Mouse (Mus musculus): ENCODE measurements around the gene Med25.

Med25 gene

GRCm38 (mm10) chr7:44849416-44850111 lies 42.9 kb downstream of the Med25 start:
- in situ Hi-C loops (cut with MboI, MseI), result loop anchor here (10.0 kb wide), 1 partner anchor 275 kb away; the partner anchor contains the start of genes Rpl13a and Rps11

DNA sequence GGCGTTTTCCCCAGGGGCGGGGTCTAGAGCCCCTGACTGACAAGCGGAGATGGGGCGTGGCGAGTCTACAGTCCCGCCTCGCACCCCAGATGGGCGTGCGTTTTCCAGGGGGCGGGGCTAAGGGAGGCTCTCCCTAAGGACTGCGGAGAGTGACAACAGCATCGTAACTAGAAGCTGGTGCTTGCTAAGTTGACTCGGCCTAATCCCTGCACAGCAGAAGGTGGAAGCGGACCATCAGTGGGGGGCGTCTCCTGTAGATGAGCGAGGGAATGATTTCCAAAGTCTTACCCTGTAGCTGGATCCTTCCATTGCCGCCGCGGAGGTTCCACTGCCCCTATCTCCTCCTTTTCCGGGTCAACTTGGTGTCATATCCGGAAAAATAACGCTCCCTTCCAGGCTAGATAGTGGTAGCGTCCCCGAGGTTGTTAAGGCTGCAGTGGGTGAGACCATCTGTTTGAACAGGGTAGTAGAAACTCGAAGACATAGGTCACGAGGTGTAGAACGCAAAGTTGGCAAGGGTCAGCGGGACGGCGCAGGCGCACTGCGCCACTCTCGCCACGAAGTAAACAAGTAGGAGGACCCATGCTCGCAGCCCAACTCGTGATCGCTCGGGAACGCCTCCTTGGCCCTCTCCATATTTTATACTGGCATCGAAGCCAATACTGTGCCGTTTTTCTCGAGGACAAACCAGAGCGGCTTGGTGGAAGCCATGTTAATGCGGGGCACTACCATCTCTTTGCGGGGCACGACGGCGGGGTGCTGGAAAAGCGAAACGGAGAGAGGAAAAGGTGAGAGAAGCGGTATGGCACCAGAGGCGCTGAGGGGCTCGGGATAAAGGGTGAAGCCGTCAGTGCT lies 43.7 kb downstream of the Med25 start, which contains the start of the genes Akt1s1 and Tbc1d17:
Gene Akt1s1, plus strand, starts transcription at position 431 of the 855 bp plus-strand sequence.
Gene Tbc1d17, minus strand, starts transcription at position 519 of the 855 bp plus-strand sequence.
- in situ Hi-C loops (cut with MboI, MseI), result no loop called here

DNA sequence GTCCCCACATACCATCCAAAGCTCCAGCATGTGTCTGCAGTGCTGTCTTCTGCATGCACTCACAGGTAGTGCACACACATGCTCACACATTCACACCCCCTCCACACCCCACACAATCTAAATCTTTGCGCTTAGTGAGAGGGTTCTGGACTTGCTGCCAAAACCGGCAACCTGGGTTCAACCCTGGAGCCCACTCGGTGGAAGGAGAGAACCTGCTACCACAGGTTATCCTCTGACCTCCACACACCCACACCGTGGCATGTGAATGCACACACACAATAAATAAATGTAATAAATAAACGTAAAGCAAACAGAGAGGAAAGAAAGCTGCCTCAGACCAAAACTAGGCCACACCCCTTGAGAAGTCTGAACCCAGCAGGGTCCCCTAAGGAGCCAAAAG lies 44.7 kb downstream of the Med25 start:
- in situ Hi-C loops (cut with MboI, MseI), result no loop called here

DNA sequence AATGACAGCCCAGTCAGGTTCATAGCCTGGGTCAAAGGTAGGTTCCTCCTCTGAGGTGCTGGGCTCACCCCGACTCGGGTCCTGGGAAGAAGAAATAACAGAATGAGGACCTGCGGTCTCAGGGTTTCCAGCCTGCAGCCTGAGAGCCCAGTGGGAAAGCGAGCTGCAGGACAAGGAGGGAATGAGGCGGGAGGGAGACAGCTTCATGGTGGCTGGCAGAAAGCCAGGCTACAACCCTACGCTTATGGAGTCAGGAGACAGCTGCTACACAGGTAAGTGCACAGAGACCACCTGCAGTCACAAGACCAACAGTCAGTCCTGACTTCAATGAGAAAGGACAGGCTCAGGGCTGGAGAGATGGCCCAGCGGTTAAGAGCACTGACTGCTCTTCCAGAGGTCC lies 45.7 kb downstream of the Med25 start:
- in situ Hi-C loops (cut with MboI, MseI), result no loop called here

DNA sequence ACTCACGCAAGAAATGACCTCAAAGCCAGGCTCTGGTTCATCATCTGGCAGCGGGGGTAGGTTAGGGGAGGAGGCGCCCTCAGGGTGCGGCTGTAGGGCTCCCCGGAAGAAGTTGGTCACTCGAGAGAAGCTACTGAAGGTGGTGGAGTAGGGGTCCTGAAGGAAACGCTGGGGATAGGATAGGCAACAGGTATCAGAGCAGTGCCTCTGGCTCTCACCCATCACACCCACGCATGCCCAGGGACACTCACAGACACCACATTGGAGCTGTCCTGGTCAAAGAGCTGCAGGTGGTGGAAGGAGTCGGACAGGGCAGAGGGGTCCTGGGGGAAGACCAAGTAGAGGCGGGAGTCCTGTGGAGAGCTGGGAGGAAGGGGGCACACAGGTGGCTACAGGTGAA lies 47.5 kb downstream of the Med25 start:
- in situ Hi-C loops (cut with MboI, MseI), result no loop called here

DNA sequence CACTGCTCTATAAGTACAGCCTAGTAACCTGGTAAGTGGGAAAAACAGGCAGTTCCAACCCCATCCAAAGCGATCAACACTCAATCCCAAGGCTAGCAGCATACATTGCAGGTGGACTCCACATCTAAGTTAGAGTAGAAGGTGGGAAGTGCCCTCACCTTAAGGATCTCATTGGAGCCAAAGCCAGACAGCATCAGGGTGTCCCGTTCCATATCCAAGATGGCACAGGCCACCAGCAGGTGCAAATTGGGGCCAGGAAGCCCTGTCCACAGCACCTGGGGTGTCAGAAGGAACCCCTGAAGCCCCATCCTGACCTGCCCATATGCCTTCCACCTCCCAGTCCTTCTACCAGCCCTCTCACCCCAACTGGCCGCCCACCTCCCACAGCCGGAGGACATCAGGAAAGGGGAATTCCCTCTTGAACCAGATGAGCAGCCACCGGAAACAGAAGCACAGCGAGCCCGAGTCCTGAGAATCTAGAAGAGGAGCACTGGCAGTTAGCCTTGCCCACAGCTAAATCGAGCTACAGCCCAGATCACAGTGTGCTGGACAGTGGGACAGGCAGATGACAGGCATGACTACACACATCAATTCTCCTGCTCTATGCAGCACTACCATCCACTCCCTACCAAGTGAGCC lies 50.6 kb downstream of the Med25 start:
- in situ Hi-C loops (cut with MboI, MseI), result no loop called here

DNA sequence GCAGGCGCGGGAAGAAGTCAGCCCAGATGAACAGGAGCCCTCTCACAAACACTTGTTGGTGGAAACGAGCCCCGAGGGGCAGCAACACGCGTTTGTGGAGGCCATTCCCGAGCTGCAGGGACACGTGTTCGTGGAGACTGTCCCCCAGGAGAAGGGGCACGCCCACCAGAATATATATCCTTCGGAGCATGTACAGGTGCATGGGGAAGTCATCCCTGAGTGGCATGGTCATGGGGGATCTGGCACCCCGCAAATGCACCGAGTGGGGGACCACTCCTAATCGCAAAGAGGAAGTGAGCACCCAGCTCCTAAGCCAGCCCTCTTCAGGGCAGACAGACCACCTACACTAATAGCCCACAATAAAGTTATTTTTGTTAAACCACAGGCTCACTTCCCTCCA lies 52.1 kb downstream of the Med25 start:
- in situ Hi-C loops (cut with MboI, MseI), result no loop called here

- in situ Hi-C loops (cut with MboI, MseI), result no loop called here
Observed at GRCm38 (mm10) chr7:44839491-44840191, 52.9 kb downstream of the Med25 start.

DNA sequence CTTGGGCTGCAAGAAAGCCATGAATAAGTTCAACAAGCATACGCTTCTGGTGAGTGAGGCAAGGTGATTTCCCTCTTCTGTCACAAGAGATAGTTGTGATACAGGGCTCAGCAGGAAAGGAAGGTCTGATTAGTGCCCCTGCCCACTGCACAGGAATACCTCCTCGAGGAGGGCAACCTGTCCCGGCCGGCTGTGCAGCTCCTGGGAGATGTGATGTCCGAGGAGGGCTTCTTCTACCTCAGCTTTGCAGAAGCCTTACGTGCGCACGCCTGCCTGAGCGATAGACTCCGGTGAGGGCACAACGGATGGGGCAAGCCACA lies 53.4 kb downstream of the Med25 start:
- in situ Hi-C loops (cut with MboI, MseI), result no loop called here

DNA sequence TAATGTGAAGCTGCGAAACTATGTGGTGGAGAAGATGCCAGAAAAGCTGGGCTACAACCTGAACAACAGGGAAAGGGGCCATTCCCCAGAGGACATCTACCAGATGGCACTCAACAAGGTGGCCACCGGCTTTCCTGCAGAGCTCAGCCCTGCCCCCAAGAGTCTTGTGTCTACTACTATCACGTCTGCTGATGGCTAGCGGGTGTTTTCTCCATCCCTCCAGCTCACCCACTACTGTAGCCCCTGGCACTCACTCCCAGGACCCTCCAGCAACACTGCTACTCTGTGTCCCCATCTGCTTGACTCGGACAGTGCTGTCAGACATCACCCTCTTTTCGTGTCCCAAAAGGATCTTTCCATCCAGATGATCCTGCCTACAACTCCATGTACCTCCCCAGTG lies 54.4 kb downstream of the Med25 start:
- in situ Hi-C loops (cut with MboI, MseI), result no loop called here

DNA sequence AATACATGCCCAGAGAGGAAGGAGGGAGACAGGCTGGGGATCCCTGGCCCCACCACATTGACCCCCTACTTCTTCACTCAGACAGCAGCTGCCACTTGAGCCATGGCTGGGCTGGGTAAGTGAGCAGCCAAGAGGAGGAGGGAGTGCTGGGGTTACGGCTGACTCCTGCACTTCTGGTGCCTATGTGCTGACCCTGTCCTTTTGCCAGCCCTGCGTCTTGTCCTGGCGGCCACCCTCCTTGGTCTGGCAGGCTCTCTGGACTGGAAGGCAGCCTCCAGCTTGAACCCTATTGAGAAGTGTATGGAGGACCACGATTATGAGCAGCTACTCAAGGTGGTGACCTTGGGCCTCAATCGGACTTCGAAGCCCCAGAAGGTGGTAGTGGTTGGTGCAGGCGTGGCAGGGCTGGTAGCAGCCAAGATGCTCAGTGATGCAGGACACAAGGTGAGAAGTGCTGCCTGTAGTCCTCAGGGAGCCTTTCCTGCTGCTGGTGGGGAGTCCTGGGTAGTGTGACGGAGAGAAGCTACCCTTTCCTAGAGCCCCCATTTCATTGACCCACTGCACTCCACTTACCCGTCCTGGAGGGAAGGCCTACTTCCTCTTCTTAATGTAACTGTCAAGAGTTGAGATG lies 56.0 kb downstream of the Med25 start:
- in situ Hi-C loops (cut with MboI, MseI), result no loop called here

GRCm38 (mm10) chr7:44836016-44836404 lies 56.5 kb downstream of the Med25 start:
- in situ Hi-C loops (cut with MboI, MseI), result no loop called here

DNA sequence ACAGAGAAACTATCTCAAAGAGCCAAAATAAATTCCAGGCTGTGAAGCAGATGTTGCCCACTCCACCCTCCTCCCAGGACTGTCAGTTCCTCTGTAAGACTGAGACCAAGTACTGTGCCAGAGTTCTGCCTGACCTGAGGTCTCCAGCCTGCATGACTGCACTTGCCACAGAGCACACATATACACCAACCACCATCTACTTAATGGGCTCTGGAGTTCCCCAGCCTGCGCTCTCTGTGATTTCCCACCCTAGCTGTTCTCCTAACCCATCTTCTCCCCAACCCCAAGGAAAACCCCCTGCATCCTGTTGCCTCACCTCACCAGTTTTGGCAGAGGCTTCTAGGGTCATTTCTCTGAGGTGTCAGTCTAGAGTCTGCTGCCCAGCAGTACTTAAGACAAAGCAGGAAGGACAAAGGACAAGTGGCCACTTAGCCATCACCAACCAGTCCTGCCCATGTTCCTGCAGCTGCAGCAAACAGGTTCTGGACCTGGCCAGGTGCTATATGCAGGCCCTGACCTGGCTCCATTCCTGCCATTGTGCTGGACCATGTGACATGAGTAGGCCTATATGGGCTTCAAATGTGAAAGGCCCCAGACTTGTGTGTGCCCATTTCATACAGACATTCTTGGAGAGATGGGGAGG lies 57.0 kb downstream of the Med25 start:
- in situ Hi-C loops (cut with MboI, MseI), result no loop called here

GRCm38 (mm10) chr7:44832763-44833162 lies 59.7 kb downstream of the Med25 start:
- in situ Hi-C loops (cut with MboI, MseI), result no loop called here

- in situ Hi-C loops (cut with MboI, MseI), result no loop called here
Observed at GRCm38 (mm10) chr7:44828706-44829105, 63.8 kb downstream of the Med25 start.

DNA sequence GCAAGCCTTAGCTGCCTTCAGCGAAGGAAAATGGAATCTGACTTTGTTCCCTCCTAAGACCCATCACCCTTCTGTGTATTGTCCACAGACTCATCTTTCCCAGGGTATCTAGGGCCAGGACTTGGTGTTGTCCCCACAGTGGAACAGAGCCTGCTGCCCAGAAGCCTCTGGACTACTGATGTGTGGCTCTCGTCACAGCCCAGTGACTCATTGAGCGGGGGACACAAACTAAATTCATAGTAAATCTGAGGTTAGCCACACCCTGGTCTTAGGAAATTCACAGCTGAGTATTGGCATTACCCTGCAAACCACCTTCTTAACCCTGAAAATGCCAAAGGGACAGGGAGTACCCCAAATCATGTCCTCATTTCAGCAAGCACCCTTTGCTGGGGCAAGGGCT lies 65.7 kb downstream of the Med25 start:
- in situ Hi-C loops (cut with MboI, MseI), result no loop called here
